Mouse (Mus musculus) myocyte (in vitro differentiated cells): Measurements from ENCODE around the gene Mettl17. TPM values are rescaled to one million over a fixed set of nuclear protein-coding genes. Genes with fewer than 3 reads are reported as not detected.
"Not testable (repeated sequence)": the region's sequence is repeated elsewhere in the genome, so short reads cannot be mapped to it uniquely, and the experiment has no call there.

Experiments
- H3K27me3 ChIP-seq: one replicate; pipeline ENCODE4 v1.6.1; 2011; ENCODE audit not compliant: control insufficient read depth, insufficient read depth, insufficient read length
- H3K36me3 ChIP-seq: one replicate; pipeline ENCODE4 v1.6.1; 2011; ENCODE audit not compliant: control insufficient read depth, insufficient read depth
- H3K4me2 ChIP-seq: one replicate; pipeline ENCODE4 v1.6.1; 2011; ENCODE audit warnings: low read depth, control low read depth
- H3K4me3 ChIP-seq: one replicate; pipeline ENCODE4 v1.5.1; 2011; ENCODE audit warnings: mild to moderate bottlenecking, control low read depth, moderate library complexity
- H3K79me2 ChIP-seq: one replicate; pipeline ENCODE4 v1.6.1; 2011; ENCODE audit not compliant: control insufficient read depth, insufficient read depth
- H3ac ChIP-seq: one replicate; pipeline ENCODE4 v1.6.1; 2011; ENCODE audit not compliant: control insufficient read depth, insufficient read length
- CEBPB ChIP-seq: IDR thresholded peaks from 2 replicates; pipeline ENCODE4 v1.6.1; 2011; ENCODE audit warnings: mild to moderate bottlenecking, moderate library complexity; ENCODE audit not compliant: poor library complexity, insufficient read depth, severe bottlenecking
- E2F4 ChIP-seq: IDR thresholded peaks from one replicate; pipeline ENCODE4 v1.6.1; 2011; ENCODE audit warnings: mild to moderate bottlenecking, control low read depth, moderate library complexity; ENCODE audit not compliant: insufficient read depth
- MAX ChIP-seq: IDR thresholded peaks from one replicate; pipeline ENCODE4 v1.6.1; 2011; ENCODE audit warnings: low read depth, mild to moderate bottlenecking, control low read depth
- MYOD1 ChIP-seq, 3 experiments: IDR thresholded peaks; one replicate each; pipeline ENCODE4 v1.6.1; 2011; ENCODE audit warnings: control low read depth in 2 of 3, low read depth in 2 of 3, mild to moderate bottlenecking in 2 of 3, moderate library complexity in 1 of 3; ENCODE audit not compliant: insufficient read length in 2 of 3, control insufficient read depth in 1 of 3
- MYOG ChIP-seq, 3 experiments: IDR thresholded peaks; one replicate each; pipeline ENCODE4 v1.6.1; 2011; ENCODE audit warnings: control low read depth in 2 of 3, low read depth in 2 of 3, mild to moderate bottlenecking in 2 of 3; ENCODE audit not compliant: insufficient read length in 2 of 3, control insufficient read depth in 1 of 3, insufficient read depth in 1 of 3
- POLR2A ChIP-seq: IDR thresholded peaks from one replicate; pipeline ENCODE4 v1.6.1; 2011; ENCODE audit warnings: low read depth, mild to moderate bottlenecking, control low read depth, moderate library complexity; ENCODE audit not compliant: insufficient read length
- POLR2AphosphoS2 ChIP-seq: IDR thresholded peaks from one replicate; pipeline ENCODE4 v1.6.1; 2011; ENCODE audit warnings: low read depth, control low read depth; ENCODE audit not compliant: insufficient read length
- REST ChIP-seq: IDR thresholded peaks from one replicate; pipeline ENCODE4 v1.6.1; 2011; ENCODE audit warnings: mild to moderate bottlenecking, control low read depth, moderate library complexity; ENCODE audit not compliant: insufficient read depth, insufficient read length
- SRF ChIP-seq: IDR thresholded peaks from one replicate; pipeline ENCODE4 v1.6.1; 2011; ENCODE audit warnings: low read depth; ENCODE audit not compliant: control insufficient read depth, insufficient read length
- TCF12 ChIP-seq: IDR thresholded peaks from one replicate; pipeline ENCODE4 v1.6.1; 2011; ENCODE audit warnings: mild to moderate bottlenecking, control low read depth; ENCODE audit not compliant: poor library complexity, insufficient read depth, severe bottlenecking
- TCF3 ChIP-seq: IDR thresholded peaks from one replicate; pipeline ENCODE4 v1.6.1; 2011; ENCODE audit warnings: low read depth, control low read depth; ENCODE audit not compliant: insufficient read length
- USF1 ChIP-seq: IDR thresholded peaks from one replicate; pipeline ENCODE4 v1.6.1; 2011; ENCODE audit warnings: low read depth, mild to moderate bottlenecking, control low read depth, moderate library complexity
- polyA plus RNA-seq: library from polyadenylated mRNA; unstranded; fragments of >200 nt; fragmentation: generic; extraction: Trizol; gene quantifications from one replicate; pipeline ENCODE4 v1.2.1, GENCODE M21; 2012; ENCODE audit warnings: missing spikeins

The Mettl17 gene
- polyA plus RNA-seq, 1 experiment: 24.1 TPM

GRCm38 (mm10) chr14:51918966-51919365, 34.3 kb downstream of the Mettl17 start:
- no peak overlapping the region for H3K4me3 ChIP-seq
- no peak overlapping the region for H3ac ChIP-seq
- no peak for TF ChIP-seq SRF
- no peak for TF ChIP-seq REST
- TF ChIP-seq TCF12: no peak
- TF ChIP-seq MYOG (IDR thresholded peaks at IDR 0.05; ENCODE audit: control insufficient read depth in 1 of 3, insufficient read depth in 1 of 3, insufficient read length in 2 of 3, low read depth in 2 of 3): no peak
- no peak for TF ChIP-seq POLR2AphosphoS2
- TF ChIP-seq E2F4: no peak
- TF ChIP-seq TCF3: no peak
- no peak for TF ChIP-seq USF1
- TF ChIP-seq MYOD1 (IDR thresholded peaks at IDR 0.05; ENCODE audit: control insufficient read depth in 1 of 3, insufficient read length in 2 of 3, low read depth in 2 of 3): no peak
- TF ChIP-seq POLR2A: no peak
- no peak for TF ChIP-seq CEBPB
- no peak for TF ChIP-seq MAX
- no peaks in the 10 kb centered on the region for H3K36me3 ChIP-seq
- peaks cover 4% of the 10 kb centered on the region for H3K27me3 ChIP-seq
- H3K79me2 ChIP-seq: no peaks in the 10 kb centered on the region
- no peak overlapping the region for H3K4me2 ChIP-seq

- Histone ChIP-seq H3K4me2 (no peak overlapping the region), H3K79me2 (no peaks in the 10 kb centered on the region), H3K27me3 (peaks cover 4% of the 10 kb centered on the region), H3K4me3 (no peak overlapping the region), H3ac (no peak overlapping the region), H3K36me3 (no peaks in the 10 kb centered on the region)
- no peak for TF ChIP-seq POLR2AphosphoS2
These were observed 37.3 kb downstream of the Mettl17 start for GRCm38 (mm10) chr14:51921759-51922570.

GRCm38 (mm10) chr14:51922571-51922865, 37.9 kb downstream of the Mettl17 start, which contains the start of gene Rnase13:
Gene Rnase13, minus strand, starts transcription at chr14:51922773.
- Histone ChIP-seq H3K4me2 (no peak within 1 kb of the TSS), H3K27me3 (peaks cover 4% of the 10 kb centered on the region), H3K36me3 (no peaks in the 10 kb centered on the region), H3K79me2 (no peaks in the 10 kb centered on the region), H3ac (no peak within 1 kb of the TSS), H3K4me3 (no peak within 1 kb of the TSS)
- TF ChIP-seq SRF (no peak), TCF12 (no peak), POLR2A (no peak), USF1 (no peak), MAX (no peak)

GRCm38 (mm10) chr14:51922910-51923309, 38.3 kb downstream of the Mettl17 start:
- peaks cover 4% of the 10 kb centered on the region for H3K27me3 ChIP-seq
- H3K36me3 ChIP-seq: no peaks in the 10 kb centered on the region
- H3K4me3 ChIP-seq: no peak overlapping the region
- no peak overlapping the region for H3ac ChIP-seq
- TF ChIP-seq USF1: no peak
- H3K4me2 ChIP-seq: no peak overlapping the region
- no peaks in the 10 kb centered on the region for H3K79me2 ChIP-seq

GRCm38 (mm10) chr14:51923492-51923891, 38.9 kb downstream of the Mettl17 start:
- Histone ChIP-seq H3K27me3 (peaks cover 4% of the 10 kb centered on the region), H3K4me3 (no peak overlapping the region), H3K36me3 (no peaks in the 10 kb centered on the region), H3K79me2 (no peaks in the 10 kb centered on the region), H3ac (no peak overlapping the region), H3K4me2 (no peak overlapping the region)
- TF ChIP-seq E2F4: no peak

GRCm38 (mm10) chr14:51926930-51927329, 42.3 kb downstream of the Mettl17 start:
- not testable (repeated sequence) for H3K79me2 ChIP-seq, H3K27me3 ChIP-seq, H3K4me3 ChIP-seq, H3K4me2 ChIP-seq, H3K36me3 ChIP-seq, H3ac ChIP-seq
